Mouse (Mus musculus) right cerebral cortex, postnatal 36 days (tissue): ENCODE results near the gene Mef2a.
"Not testable (repeated sequence)": the region's sequence is repeated elsewhere in the genome, so short reads cannot be mapped to it uniquely, and the experiment has no call there.

Experiments used
- DNase-seq, 2 experiments: peaks; one replicate each; pipeline ENCODE4 v3.0.0; 2022; ENCODE audit warnings: low spot score in 2 of 2, mixed read lengths in 1 of 2

Gene Mef2a

DNA sequence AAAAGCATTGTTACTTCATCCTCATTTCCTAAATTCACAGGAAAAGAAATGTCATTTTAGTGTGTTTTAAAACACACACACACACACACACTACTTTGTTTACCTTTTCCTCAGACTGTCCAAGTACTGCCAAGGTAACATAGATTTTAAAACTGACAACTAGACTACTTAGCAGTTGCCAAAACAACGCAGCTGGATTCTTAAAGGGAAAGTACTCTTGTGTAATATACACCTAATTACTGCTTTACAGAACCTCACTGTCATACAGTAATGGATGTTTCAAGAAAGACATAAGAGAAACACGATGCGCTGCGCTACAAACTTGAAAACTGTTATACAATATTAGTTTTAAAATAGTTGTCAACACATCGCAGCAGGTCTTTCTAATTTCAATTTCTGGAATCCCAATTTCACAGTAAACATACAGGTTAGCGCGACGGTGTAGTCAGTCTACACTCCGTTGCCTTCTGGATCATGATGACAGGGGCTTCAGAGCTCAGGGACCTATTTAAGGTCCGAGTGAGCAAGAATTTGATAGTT, 1.2 kb downstream of the Mef2a start:
- DNase-seq, result no peak

DNA sequence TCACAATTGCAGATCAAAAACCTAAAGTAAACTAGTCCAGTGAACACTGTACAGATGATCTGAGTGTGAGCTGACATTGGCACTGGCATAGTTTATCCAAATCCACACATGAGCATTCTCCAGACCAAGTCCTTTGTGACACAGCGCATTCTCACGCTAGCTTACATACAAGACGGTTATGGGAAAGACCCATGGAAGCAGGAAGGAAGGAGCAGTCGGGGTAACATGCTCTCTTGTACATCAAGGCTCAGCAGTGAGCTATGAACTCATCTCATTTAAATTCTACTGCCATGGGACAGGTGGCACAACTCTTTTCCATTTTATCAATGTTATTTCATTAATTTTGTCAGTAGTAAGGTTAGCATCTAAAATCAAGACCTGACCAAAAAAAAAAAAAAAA, 3.0 kb downstream of the Mef2a start:
- no peak for DNase-seq

DNA sequence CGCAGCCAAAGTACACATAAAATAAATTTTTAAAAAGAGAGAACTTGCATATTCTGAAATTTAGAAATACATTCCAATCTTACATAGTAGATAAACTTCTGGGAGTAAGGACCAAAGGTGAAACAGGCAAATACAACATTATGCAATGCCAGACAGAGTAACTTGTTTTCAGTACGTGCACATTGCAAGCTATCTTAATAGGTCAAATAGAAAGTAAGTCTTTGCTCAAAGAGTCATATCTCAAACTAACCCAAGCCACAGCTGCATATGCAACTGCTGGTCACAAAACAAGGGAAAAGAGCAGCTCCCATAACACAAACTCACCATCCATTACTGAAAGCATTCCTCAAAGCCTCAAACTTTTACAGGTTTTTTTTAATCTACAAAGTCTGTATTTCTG, 4.3 kb downstream of the Mef2a start:
- no peak for DNase-seq

DNA sequence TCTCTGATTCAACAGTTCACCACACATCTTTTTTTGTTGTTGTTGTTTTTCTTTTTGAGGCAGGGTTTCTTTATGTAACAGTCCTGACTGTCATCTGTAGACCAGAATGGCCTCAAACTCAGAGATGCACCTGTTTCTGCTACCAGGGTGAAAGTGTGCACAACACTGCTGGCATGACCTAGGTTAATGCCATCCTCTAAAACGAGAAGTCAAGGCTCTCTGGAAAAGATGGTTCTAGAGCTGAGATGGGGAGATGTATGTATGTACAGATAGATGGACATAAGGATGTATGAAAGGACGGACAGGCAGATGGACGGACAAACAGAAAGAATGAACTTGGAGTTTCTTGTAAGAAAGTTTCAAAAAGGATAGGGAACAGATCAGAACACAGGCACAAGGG, 12.1 kb downstream of the Mef2a start:
- no peak for DNase-seq

DNA sequence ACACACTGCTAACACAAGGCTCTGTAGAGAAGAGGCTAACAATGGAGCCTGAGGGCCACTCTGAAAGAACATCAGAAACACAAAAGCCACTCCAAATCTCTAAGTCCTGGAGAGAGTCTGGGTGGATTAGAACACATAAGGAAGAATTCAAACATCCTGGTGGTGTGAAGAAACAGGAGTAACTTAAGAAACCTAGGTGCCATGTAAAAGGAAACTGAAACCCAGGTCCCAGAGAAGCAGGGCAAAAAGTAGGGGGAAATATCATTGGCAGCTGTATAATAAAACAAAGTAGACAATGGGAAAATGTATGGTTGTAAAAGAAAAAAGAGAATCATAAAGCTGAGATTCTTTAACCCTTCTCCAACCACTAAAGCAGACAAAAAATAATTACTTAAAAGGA, 12.8 kb downstream of the Mef2a start:
- DNase-seq, result no peak

DNA sequence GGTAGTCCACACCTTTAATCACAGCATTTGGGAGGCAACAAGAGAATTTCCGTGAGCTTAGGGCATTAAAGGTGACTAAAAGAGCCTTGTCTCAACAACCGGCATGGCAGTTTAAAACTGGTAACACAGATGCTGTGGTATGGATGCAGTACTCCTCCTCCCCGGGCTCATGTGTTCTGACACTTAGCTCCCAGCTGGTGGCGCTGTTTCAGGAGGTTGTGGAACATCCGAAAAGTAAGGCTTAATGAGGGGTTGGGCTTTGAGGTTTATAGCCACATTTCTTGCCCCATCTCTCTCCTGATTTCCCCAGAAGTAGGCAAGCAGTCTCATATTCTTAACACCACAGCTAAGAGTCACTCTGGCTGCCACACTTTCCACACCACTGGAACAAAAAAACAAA, 16.8 kb downstream of the Mef2a start:
- no peak for DNase-seq

DNA sequence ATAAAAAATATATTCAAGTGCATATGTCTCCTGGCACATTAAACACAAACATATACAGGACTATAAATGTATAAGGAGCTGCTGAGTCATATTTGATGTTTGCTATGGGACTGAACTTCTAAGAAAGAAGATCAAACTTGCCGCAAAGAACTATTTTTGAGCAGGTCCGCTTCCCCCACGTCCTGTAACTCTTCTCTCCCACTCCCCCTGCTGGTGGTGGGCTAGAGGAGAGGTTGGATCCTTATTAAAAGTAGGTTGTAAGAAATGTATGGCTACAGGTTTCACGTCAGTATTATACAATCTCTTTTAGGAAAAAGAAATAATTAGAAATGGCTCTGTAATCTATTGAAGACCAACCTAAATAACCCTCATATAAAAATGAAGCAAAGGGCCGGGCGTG, 19.0 kb downstream of the Mef2a start:
- DNase-seq, result no peak

DNA sequence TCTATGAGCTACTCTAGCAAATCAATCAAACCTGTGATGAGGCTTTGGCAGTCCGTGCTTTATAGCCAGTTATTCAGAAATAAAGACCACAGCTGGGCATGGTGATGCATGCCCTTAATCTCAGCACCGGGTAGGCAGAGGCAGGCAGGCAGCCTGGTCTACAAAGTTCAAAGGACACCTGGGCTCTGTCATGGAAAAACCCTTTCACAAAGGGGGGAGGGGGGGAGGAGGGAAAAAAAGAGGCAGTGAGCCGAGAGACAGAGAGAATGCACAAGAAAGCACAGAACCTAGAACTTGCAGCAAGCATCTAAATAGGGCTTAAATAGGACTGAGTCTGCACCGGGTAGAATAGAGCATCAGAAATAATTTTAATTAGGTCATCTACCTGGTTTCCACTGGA, 19.7 kb downstream of the Mef2a start:
- no peak for DNase-seq

DNA sequence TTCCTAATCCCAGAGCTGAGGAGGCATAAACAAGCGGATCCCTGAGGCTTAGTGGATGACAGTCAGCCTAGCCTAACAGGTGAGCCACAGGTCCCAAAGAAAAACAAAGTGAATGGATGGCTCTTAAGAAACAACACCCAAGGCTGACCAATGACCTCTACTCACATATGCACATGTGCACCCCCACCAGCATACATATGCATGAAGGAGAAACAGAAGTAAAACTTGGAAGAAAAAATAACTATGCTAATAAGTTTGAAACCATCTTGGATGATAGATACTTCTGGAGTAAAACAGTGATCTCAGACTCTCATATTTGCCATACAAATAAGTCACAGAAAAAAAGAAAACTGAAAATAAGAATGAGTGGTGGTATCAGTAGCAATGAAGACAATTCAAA, 28.2 kb downstream of the Mef2a start:
- no peak for DNase-seq

DNA sequence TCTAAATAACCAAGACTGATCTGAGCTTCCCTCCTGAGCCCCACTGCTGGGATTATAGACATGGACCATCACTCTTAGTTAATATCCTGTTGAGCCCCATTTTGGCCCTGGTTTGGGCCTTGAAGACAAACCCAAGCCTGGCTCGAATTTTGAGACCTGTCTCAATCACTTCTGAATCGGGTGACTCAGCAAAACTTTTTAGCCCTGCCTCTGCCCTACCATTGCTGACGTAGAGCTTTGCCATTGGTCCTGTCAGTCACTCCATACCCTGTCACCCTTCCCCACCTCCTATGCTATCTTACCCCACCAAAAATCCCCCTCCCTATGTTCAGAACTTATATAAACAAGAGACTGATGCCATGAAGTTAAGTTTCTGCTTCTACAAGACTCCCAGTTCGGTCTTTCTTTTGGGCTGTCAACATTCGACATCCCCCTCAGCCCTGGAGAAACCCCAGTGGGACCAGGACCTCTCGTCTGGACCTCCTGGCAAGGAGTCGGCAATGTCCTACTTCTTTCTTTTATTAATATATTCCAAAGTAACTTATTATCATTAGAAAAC, 30.5 kb downstream of the Mef2a start:
- no peak for DNase-seq

DNA sequence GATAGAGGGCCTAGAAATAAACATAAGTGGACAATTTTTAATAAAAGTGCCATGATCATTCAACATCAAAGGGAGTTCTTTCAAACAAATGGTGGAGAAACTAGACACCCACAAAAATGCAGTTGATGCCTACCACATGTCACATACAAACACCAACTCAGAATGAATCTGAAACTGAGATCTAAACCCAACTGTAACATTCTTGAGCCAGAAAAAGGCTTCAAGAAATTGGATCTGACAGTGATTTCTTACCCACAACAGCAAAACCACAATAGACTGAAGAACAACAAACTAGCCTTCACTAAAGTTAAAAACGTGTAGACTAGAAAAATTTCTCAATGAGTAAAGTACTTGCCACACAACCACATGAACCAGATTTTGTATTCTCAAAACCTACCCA, 52.3 kb downstream of the Mef2a start:
- DNase-seq, result no peak

DNA sequence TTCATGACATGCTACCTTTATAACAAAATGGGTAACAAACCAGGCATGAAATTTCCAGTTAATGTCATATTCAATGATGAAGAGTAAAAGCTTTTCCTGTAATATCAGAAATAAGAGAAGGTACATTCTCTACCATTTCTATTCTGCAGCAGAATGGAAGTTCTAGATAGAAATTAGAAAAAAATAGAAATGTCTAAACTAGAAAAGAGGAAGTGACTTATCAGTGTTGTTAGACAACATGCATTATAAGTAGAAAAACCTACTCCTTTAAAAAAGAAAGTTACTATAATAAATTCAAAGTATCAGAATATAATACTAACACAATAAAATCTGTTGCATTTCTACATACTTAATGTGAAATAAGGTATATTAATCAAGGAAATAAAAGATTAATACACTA, 54.0 kb downstream of the Mef2a start:
- no peak for DNase-seq

DNA sequence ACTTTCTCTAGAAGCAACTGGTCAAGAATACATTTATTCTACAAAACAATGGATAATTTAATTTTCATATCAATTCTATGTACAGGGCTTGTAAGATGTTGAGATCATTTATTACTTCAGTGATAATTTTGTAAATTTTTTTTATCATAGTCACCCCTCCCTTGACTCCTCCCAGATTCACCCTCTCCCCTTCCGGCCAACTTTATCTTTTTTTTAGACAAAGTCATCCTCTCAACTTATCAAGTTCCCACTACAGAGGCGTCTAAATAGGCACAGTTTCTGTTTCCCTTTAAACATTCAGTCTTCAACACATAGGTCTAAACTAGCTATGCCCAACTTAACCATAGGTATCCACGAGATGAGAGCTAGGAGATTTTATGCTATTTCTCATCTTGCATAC, 59.5 kb downstream of the Mef2a start:
- no peak for DNase-seq

DNA sequence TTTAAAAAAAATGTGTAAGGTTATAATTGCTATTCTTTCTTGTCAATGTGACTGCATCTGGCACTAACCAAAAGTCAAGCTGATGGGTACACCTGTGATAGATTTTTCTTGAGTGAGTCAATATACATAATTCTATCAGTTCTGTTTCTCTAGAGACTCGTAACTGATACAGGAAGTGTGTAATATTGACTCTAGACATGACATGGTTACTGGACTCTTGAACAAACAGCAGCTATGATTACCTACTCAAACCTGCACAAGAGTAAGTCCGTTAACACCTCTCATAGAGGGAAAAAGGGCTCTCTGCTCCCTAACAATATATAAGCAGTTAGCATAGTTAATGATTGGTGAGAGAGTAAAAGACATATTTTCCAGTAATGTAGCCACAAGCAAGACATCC, 62.5 kb downstream of the Mef2a start:
- DNase-seq, result no peak

DNA sequence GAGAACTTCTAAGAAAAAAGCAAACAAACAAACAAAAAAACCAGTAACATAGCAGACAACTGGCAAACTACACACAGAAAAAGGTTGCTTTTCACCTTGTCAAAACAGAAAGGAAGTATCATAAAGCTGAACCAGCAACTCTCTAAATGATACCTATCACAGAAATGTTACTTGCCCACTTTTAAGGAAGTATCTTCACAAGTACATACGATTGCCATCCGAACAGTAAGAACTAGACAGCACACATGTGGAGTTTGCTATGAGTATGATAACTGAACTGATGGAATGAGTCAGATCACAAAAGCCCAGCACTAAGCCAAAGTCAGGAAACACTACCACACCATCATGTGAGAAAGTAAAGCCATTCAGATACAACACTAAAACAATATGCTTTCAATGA, 64.6 kb downstream of the Mef2a start:
- DNase-seq, result no peak

DNA sequence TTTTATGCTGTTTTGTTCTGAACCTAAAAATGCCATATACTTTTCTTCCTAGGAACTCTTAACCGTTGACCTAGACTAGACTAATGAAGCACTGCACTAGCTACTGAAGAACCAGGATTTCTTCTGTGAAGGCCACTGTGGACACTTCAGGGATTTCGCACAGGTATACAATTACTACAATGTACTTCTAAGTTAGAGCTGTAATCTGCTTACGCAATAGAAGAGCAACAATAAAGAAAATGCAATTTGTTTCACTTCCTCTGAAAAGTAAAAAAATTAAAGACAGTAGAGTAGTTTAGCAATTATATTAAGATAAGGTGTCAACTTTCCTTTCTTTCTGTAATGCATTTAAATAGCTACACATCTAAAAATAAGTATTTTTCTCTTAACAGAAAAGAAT, 65.6 kb downstream of the Mef2a start:
- no peak for DNase-seq

DNA sequence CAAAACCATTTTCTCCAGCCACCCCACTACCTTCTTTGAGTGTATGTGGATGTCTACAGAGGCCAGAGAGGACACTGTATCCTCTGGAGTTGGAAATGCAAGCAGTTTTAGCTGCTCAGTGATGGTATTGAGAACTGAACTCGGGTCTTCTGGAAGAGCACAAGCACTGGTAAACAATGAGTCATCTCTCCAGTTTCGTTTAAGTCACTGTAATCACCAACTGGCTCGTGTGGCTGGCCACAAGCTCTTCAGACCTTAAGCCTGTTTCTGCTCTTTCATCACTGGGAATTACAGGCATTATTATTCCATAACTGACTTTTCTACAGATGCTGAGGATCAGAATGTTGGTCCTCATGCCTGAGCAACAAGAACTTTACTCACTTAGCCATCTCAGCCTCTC, 67.7 kb downstream of the Mef2a start:
- no peak for DNase-seq

DNA sequence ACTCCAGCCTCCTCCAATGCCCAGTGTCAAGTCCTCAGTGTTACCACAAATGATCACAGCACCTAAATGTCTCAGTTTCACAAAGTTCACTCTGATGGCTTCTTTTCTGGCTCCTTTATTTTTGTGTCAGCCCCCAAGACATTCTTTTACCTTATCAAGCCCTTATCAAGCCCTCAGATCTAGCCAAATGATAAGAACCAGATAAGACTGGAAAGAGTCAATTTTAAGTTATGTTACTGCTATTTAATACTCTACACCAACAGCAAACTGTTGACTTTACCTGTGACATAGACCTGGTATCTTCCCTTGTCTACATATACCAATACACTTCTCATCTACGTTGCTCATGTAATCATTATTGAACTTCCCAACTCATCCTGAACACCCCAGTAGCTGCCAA, 76.2 kb downstream of the Mef2a start:
- no peak for DNase-seq

DNA sequence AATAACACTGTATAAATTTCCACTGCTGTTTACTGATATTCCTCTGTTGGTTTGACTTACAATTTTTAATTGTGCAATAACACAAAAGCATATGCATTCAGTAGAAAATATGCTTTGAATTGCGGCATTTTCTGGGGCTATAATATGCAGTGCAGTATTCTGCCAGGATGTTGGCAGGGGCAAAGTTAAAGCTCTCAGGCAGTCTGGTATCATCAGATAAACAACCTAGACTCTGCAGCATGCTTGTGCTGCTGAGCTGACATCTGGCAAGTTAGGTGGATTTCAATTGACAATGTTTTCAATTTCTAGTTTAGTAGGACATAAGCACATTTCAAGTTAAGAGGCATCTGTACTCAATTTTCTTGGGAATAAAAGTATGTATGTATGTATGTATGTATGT, 81.3 kb downstream of the Mef2a start:
- DNase-seq, result no peak

DNA sequence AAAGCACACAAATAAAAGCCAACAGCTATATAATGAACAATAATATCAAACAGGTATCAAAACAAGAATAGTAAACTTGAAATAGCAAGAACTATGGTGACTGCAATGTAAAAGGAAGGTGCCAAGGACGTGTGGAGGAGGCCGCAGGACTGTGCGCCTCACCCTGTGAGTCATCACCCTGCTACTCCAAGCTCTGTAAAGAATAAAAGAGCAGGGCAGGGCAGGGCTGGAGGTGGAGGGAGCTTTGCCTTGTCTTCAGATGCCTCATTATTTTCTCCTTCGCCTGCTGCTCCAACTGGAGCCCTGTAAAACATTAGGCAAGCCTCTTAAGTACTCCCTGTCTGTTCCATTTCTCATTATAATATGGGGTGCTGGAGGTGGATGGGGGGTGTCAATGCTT, 85.2 kb downstream of the Mef2a start:
- DNase-seq, result no peak

DNA sequence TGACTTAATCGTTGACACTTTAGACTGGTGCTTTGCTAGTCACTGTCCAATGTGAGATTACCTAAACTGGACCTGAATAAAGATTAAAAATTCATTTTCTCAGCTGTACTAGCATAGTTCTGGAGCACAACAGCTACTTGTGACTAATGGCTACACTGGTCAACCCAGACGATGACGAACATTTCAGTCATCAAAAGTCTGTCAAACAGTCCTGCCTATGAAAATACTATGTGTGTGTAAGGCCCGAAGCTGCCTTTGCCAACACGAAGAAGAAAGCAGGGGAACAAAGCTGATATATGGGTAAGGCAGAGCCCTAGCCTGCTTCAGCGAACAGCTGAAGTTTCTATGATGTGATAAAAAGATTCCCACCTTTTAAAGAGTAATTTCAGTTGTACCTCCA, 89.1 kb downstream of the Mef2a start:
- no peak for DNase-seq

DNA sequence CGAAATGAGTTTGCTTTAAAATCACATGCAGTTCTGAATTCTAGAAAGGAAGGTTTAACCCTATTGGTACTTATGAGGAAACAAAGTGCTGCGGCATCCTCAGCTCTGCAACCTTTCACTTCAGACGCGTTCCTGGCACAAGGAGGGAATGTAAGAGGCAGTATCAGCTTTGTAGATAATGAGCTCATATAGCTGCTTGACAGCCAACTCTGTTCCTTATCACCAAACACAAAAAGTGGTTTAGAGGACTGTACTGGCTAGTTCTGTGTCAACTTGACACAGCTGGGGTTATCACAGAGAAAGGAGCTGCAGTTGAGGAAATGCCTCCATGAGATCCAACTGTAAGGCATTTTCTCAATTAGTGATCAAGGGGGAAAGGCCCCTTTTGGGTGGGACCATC, 102.2 kb downstream of the Mef2a start:
- not testable (repeated sequence) for DNase-seq

DNA sequence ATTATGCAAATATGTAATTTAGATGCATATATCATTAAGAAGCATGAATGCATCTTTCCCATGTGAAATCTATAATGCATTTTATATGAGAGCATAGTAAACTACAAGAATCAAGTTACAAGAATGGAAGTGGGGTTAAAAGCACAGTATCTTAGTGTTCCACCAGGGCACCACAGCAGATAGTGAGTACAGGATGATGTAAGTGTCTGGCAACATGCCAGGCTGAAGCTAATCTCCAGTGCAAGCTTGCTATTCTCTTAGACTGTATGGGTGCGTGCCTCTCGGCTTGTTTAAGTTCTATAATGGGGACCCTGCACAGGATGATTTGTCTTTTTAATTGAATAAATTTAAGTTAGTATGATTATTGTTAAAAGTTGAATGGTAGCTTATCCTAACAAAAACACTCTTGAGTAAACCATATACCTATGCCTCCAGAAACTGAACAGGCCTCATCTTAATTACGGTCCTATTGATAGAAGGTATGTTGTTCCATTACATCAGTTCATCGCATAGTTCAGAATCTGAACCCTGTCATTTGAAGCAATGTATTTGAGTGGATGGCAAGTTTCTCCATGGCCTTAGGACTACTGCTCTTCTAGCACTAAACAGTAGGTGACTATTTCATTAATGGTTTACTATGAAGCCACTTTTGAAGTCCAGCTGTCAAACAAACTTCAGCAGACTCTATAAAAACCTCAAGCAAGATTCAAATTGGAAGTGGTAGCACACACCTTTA, 112.7 kb downstream of the Mef2a start:
- DNase-seq, result no peak

DNA sequence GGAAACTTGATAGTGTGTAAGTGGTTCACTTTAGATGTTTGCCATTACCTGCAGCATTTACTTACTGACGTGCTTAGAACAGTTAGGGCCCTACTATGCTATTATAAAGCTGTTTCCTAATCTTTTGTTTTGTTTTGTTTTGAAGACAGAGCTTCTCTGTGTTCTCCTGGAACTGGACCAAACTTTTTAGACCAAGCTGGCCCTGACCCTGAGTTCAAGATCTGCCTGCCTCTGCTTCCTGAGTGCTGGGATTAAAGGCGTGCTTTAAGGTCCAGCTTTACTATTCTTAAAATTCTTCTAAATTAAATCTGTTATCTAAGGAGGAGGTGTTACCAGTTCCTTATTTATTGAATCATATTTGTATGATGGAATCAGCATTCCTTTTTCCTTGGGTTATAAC, 126.6 kb downstream of the Mef2a start:
- no peak for DNase-seq
